Mouse (Mus musculus): Measurements from ENCODE around the gene Tcte2. TPM values are rescaled to one million over a fixed set of nuclear protein-coding genes. Genes with fewer than 3 reads are reported as not detected.

Gene Tcte2
- polyA plus RNA-seq, 1 experiment: 3.7 TPM

Other genes starting within 250 kb of the Tcte2 start
- 59.9 and 61.3 TPM in 2 replicates for gene Afdn, start 1.3 kb downstream of the Tcte2 start, polyA plus RNA-seq (2012; rRNA removed)
- not detected in 2 replicates for gene Gm7168, start 186.5 kb upstream of the Tcte2 start, polyA plus RNA-seq (2012; rRNA removed)
- gene Gm7356, start 241.9 kb upstream of the Tcte2 start, polyA plus RNA-seq (2012; rRNA removed): 0.23 TPM in 1 of 2 replicates, not detected in the other

Data from gonadal fat pad, adult 2 months (tissue).